Mouse (Mus musculus) forebrain, embryonic 12.5 days (tissue): Measurements from ENCODE around the gene Blvrb. TPM values are rescaled to one million over a fixed set of nuclear protein-coding genes. Genes with fewer than 3 reads are reported as not detected.

Source experiments
- ATAC-seq: fragments of 200-750 bp; cut with Nextera tagmentation; 2 replicates; pipeline ENCODE4 v1.8.0; 2017; ENCODE audit warnings: moderate TSS enrichment; ENCODE audit not compliant: low FRiP score
- H3K27ac ChIP-seq: fragments of 300-500 bp; sonication (generic); 2 replicates; pipeline ENCODE4 v1.5.1; 2016; ENCODE audit warnings: mild to moderate bottlenecking
- H3K27me3 ChIP-seq: fragments of 300-500 bp; sonication (generic); 2 replicates; pipeline ENCODE4 v1.6.1; 2016; ENCODE audit warnings: mild to moderate bottlenecking
- H3K36me3 ChIP-seq: fragments of 300-500 bp; sonication (generic); replicated peaks from 2 replicates; pipeline ENCODE4 v1.6.1; 2016; ENCODE audit warnings: mild to moderate bottlenecking
- H3K4me1 ChIP-seq: fragments of 300-500 bp; sonication (generic); 2 replicates; pipeline ENCODE4 v1.6.1; 2016
- H3K4me2 ChIP-seq: fragments of 300-500 bp; sonication (generic); 2 replicates; pipeline ENCODE4 v1.6.1; 2016; ENCODE audit warnings: mild to moderate bottlenecking, moderate library complexity
- H3K4me3 ChIP-seq: fragments of 300-500 bp; sonication (generic); replicated peaks from 2 replicates; pipeline ENCODE4 v1.5.1; 2016; ENCODE audit warnings: mild to moderate bottlenecking
- H3K9ac ChIP-seq: fragments of 300-500 bp; sonication (generic); 2 replicates; pipeline ENCODE4 v1.6.1; 2016; ENCODE audit warnings: mild to moderate bottlenecking
- H3K9me3 ChIP-seq: fragments of 300-500 bp; sonication (generic); 2 replicates; pipeline ENCODE4 v1.6.1; 2016
- WGBS: fragments of 180-500 bp; shearing (Covaris S2); methylation state at CpG from one replicate; pipeline ENCODE4 v1.1.7; 2016; 5-methylcytosine and 5-hydroxymethylcytosine counted together
- polyA plus RNA-seq: library from polyadenylated mRNA; unstranded; fragments of >200 nt; fragmentation: Nextera tagmentation; extraction: Ambion mirVana; gene quantifications from 2 replicates; pipeline ENCODE4 v1.2.1, GENCODE M21; 2016

The Blvrb gene
- polyA plus RNA-seq, 1 experiment from 2014 or later, result 22.2 TPM

DNA sequence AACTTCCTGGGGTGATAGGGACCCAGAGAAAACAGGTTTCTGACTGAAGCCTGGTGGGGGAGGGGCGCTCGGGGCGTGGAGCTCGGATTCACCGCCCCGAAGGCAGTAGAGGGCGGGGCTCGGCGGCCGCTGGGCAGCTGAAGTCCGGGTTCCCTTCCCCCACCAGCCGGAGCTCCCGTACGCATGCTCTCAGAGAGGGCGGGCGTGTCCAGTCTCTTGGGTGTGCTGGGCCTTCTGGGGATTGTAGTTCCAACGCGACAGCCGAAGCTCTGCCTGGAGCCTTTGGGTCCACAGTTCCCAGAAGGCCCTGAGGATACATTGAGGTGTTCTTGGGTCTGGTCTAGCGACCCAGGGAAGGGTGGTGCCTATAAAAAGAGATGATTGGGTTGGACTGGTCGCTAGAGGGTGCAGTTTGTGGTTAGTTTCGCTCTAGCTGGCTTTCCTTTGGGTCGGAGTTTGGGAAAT is 26.7 kb downstream of the Blvrb start:
- H3K9ac ChIP-seq, result peak overlapping the region; percentile 62
- H3K4me2 ChIP-seq, result peak overlapping the region; percentile 75
- peak overlapping the region; percentile 94 for H3K27ac ChIP-seq
- under 1% methylated on average over 23 of the region's 23 CpGs for WGBS
- no peaks in the 10 kb centered on the region for H3K27me3 ChIP-seq
- no peaks in the 10 kb centered on the region for H3K9me3 ChIP-seq
- H3K4me3 ChIP-seq, result peak overlapping the region; percentile 73
- ATAC-seq, result peak; percentile 91
- H3K4me1 ChIP-seq, result peaks cover 4% of the 10 kb centered on the region
- peaks cover 22% of the 10 kb centered on the region for H3K36me3 ChIP-seq

DNA sequence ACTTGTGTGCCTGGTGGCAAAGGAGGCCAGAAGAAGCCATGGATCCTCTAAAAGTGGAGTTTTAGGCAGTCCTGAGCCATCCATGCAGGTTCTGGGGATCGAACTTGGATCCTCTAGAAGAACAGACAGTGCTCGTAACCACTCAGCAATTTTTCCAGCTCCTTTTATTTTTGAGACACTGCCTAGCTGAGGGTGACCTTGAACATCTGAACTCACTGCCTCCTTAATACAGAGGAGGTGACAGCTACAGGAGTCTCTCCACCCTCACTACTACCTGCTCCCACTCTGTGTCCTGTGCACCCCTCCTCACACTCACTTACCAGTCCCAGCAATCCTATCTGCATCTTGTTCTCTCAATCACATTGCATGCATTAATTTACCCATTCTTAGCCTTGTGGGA is 27.8 kb downstream of the Blvrb start:
- H3K27ac ChIP-seq, result no peak overlapping the region
- 97% methylated on average over 2 of the region's 2 CpGs for WGBS
- H3K4me2 ChIP-seq, result no peak overlapping the region
- 0 out of 2 replicates have a peak, but pooled peaks cover 2% of the 10 kb centered on the region for H3K27me3 ChIP-seq
- no peak overlapping the region for H3K9ac ChIP-seq
- H3K4me3 ChIP-seq, result no peak overlapping the region
- H3K9me3 ChIP-seq, result no peaks in the 10 kb centered on the region
- ATAC-seq, result no peak
- H3K36me3 ChIP-seq, result peaks cover 22% of the 10 kb centered on the region
- H3K4me1 ChIP-seq, result peaks cover 4% of the 10 kb centered on the region

DNA sequence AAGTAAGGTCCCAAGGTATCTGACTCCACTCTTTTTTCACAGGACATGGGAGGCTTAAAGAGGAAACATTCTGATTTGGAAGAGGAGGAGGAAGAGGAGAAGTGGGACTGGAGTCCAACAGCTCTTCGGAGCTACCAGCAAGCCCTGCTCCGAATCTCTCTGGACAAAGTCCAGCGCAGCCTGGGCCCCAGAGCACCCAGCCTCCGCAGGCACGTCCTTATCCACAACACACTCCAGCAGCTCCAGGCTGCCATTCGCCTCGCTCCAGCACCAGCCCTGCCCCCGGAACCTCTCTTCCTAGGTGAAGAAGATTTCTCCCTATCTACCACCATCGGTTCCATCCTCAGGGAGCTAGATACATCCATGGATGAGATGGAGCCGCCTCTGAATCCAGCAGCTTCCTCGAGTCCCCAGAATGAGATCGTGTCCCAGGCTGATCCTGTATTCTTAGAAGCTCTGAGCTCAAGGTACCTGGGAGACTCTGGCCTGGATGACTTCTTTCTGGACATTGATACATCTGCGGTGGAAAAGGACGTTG is 28.4 kb downstream of the Blvrb start:
- ATAC-seq, result no peak
- H3K27ac ChIP-seq, result no peak overlapping the region
- 95% methylated on average over 14 of the region's 14 CpGs for WGBS
- peaks cover 6% of the 10 kb centered on the region for H3K4me1 ChIP-seq
- no peak overlapping the region for H3K9ac ChIP-seq
- no peak overlapping the region for H3K4me2 ChIP-seq
- 0 out of 2 replicates have a peak, but pooled peaks cover 2% of the 10 kb centered on the region for H3K27me3 ChIP-seq
- H3K36me3 ChIP-seq, result peaks cover 22% of the 10 kb centered on the region
- H3K4me3 ChIP-seq, result no peak overlapping the region
- H3K9me3 ChIP-seq, result no peaks in the 10 kb centered on the region

DNA sequence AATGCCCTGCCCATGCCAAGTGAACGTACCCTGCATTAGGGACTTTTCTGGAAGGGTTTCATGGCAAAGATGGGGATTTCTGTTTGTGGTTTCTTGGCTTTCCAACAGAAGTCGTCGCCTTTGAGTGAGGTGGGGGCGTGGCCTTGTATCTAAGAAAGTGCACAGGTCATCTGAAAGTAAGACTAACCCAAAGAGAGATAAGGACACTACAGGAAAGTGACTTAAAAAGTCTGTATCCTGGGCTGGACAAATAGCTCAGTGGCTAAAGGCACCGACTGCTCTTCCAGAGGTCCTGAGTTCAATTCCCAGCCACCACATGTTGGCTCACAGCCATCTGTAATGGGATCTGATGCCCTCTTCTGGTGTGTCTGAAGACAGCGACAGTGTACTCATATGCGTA is 30.8 kb downstream of the Blvrb start:
- H3K4me1 ChIP-seq, result peaks cover 11% of the 10 kb centered on the region
- no peak for ATAC-seq
- WGBS, result 89% methylated on average over 7 of the region's 7 CpGs

DNA sequence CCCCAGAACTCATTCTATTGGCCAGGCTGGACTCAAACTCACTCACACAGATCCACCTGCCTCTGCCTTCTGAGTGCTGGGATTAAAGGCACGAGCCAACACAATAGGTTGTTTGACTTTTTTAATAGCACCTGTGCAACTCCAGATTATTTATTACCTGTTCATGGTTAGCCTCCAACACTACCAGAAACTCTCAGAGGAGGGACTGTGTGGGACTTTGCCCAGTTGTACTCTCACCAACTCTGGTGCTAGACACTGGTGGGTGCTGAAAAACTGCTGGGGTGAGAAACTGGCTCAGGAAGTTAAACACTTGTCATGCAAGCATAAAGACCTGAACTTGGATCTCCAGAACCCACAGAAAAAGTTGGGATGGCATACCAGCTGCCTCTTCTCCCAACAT is 32.0 kb downstream of the Blvrb start:
- no peak overlapping the region for H3K9ac ChIP-seq
- peaks cover 11% of the 10 kb centered on the region for H3K4me1 ChIP-seq
- H3K27ac ChIP-seq, result no peak overlapping the region
- peaks cover 22% of the 10 kb centered on the region for H3K36me3 ChIP-seq
- H3K9me3 ChIP-seq, result no peaks in the 10 kb centered on the region
- 74% methylated on average over 1 of the region's 1 CpGs for WGBS
- ATAC-seq, result no peak
- 0 out of 2 replicates have a peak, but pooled peaks cover 2% of the 10 kb centered on the region for H3K27me3 ChIP-seq
- no peak overlapping the region for H3K4me2 ChIP-seq
- H3K4me3 ChIP-seq, result no peak overlapping the region

More for the DNA sequence above, 30.8 kb downstream of the Blvrb start:
- H3K9ac ChIP-seq, result no peak overlapping the region
- no peak overlapping the region for H3K4me3 ChIP-seq
- 0 out of 2 replicates have a peak, but pooled peaks cover 2% of the 10 kb centered on the region for H3K27me3 ChIP-seq
- H3K36me3 ChIP-seq, result peaks cover 22% of the 10 kb centered on the region
- H3K4me2 ChIP-seq, result no peak overlapping the region
- H3K9me3 ChIP-seq, result no peaks in the 10 kb centered on the region
- H3K27ac ChIP-seq, result no peak overlapping the region

DNA sequence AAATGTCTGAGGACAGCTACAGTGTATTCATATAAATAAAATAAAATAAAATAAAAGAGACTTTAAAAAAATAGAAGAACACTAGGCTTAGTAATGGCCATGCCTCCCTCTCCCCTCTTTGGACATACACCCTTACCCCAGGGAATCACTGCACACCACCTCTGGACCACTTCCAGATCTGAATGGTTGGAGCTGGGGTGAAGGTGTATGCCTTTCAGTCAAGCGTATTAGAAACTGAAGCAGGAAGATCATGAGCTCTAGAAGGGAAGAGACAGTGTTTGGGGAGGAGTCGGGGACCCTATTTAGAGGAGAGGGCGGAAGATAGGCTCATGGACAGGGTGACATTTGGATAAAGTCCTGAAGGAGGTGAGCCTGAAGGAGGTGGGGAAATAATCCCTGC is 32.7 kb downstream of the Blvrb start:
- no peak overlapping the region for H3K9ac ChIP-seq
- ATAC-seq, result no peak
- H3K9me3 ChIP-seq, result no peaks in the 10 kb centered on the region
- no peak overlapping the region for H3K4me2 ChIP-seq
- 0 out of 2 replicates have a peak, but pooled peaks cover 6% of the 10 kb centered on the region for H3K27me3 ChIP-seq
- peaks cover 22% of the 10 kb centered on the region for H3K36me3 ChIP-seq
- 0 out of 2 replicates have a peak overlapping the region, but pooled peaks have one; percentile 47 for H3K27ac ChIP-seq
- H3K4me3 ChIP-seq, result no peak overlapping the region
- 68% methylated on average over 3 of the region's 3 CpGs for WGBS
- H3K4me1 ChIP-seq, result peaks cover 11% of the 10 kb centered on the region

DNA sequence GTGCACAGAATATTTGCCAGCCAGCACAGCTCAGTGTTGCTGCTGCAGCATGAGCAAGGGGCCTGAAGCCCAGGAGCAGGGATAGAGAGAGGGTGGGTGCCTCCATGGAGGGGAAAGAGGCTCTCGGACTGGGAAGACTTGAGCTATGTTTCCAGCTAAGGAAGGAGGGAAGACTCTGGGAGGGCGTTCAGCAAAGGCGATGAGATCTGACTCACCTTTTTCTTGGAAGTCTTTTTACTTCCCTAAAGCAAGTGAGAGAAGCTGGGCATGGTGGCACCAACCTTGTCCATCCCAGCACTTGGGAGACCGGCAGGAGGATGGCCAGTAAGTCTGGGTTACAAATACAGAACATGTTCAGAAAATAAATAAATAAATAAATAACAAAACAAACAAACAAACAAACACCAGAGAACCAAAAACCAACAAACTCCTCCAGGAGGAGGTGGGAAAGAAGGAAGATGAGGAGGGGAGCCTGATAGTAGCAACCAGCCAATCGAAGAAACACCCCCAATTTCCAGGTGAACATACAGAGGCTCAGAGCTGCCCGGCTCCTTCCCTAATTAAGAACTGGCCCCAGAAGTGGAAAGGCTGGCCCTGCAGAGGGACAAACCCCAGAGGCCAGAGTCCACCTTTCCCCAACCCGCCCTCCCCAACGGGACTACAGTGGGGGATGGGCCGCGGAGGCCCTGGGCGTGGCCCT is 33.3 kb downstream of the Blvrb start:
- H3K36me3 ChIP-seq, result peaks cover 19% of the 10 kb centered on the region
- peak overlapping the region; percentile 50; the same call in 1 of the 2 replicates for H3K27ac ChIP-seq
- no peak for ATAC-seq
- H3K4me1 ChIP-seq, result peaks cover 11% of the 10 kb centered on the region
- peak overlapping the region; percentile 33 for H3K4me3 ChIP-seq
- no peaks in the 10 kb centered on the region for H3K9me3 ChIP-seq
- 10% methylated on average over 10 of the region's 11 CpGs for WGBS
- H3K4me2 ChIP-seq, result peak overlapping the region; percentile 62
- H3K9ac ChIP-seq, result peak overlapping the region; percentile 50
- H3K27me3 ChIP-seq, result 0 out of 2 replicates have a peak, but pooled peaks cover 7% of the 10 kb centered on the region

DNA sequence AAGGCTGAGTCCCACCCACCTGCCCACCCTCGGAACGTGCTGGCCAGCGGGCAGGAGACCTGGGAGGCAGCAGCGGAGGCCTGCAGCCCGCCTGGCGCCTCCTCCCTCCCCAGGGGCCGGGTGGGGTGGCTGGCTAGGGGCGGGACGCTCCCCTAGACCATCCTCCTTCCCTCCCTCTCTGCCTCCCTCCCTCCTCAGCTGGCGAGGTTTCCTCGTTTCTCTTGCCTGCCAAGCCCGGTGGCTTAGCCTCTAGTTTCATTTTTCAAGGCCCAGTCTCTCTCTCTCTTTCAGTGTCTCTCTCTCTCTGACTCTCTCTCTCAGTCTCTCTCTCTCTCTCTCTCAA is 33.8 kb downstream of the Blvrb start:
- H3K36me3 ChIP-seq, result peaks cover 14% of the 10 kb centered on the region
- peaks cover 14% of the 10 kb centered on the region for H3K4me1 ChIP-seq
- 0 out of 2 replicates have a peak, but pooled peaks cover 7% of the 10 kb centered on the region for H3K27me3 ChIP-seq
- peak overlapping the region; percentile 33 for H3K4me3 ChIP-seq
- H3K9ac ChIP-seq, result peak overlapping the region; percentile 50
- 0% methylated on average over 6 of the region's 12 CpGs for WGBS
- peak overlapping the region; percentile 62 for H3K4me2 ChIP-seq
- peak overlapping the region; percentile 50; the same call in 1 of the 2 replicates for H3K27ac ChIP-seq
- H3K9me3 ChIP-seq, result no peaks in the 10 kb centered on the region
- peak; percentile 80 for ATAC-seq

DNA sequence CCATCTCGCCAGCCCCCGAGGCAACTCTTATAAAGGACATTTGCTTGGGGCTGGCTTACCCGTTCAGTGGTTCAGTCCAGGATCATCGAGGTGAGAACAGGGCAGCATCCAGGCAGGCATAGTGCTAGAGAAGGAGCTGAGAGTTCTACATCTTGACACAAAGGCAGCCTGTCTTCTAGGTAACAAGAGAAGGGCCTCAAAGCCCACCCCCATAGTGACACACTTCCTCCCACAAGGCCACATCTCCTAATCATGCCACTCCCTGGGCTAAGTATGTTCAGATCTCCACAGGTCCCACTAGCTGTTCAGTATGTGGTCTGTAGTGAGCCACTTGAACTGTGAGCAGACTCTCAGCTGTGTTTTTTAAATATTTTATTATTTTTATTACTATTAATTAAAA is 36.1 kb downstream of the Blvrb start:
- 81% methylated on average over 4 of the region's 4 CpGs for WGBS
- H3K4me1 ChIP-seq, result peaks cover 24% of the 10 kb centered on the region
- no peak overlapping the region for H3K9ac ChIP-seq
- H3K36me3 ChIP-seq, result no peaks in the 10 kb centered on the region
- H3K4me3 ChIP-seq, result no peak overlapping the region
- no peak for ATAC-seq
- peaks cover 12% of the 10 kb centered on the region; the same call in 1 of the 2 replicates for H3K27me3 ChIP-seq
- H3K27ac ChIP-seq, result no peak overlapping the region
- no peak overlapping the region for H3K4me2 ChIP-seq
- H3K9me3 ChIP-seq, result no peaks in the 10 kb centered on the region

DNA sequence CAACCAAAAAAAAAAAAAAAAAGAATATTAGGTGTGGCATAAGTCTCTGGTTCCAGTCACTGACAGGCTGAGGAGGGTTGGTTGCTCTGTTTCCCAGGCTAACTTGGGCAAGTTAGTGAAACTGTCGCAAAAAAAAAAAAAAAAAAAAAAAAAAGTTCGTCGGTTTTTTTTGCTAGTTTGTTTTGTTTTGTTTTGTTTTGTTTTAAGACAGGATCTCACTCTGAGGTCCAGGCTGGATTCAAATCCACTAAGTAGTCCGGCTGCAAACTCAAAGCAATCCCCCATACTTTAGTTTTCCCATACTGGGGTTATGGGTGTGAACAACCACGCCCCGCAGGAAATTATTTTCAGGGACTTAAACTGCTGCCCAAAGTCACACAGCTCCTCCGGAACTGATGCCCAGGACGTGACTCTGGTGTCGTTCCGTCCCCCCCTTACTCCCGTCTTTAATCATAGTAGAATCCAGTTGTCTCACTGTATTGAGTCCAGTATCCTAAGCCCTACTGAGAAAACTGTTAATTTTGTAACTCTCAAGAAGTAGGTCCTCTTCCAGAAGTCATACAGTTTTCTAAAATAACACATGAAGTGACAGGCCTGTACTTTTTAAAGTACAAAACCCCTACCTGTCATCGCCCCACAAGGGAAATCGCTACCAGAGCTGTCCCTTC is 38.5 kb downstream of the Blvrb start:
- peak overlapping the region; percentile 65 for H3K4me2 ChIP-seq
- peak overlapping the region; percentile 38; the same call in 1 of the 2 replicates for H3K9ac ChIP-seq
- peak overlapping the region; percentile 77 for H3K4me3 ChIP-seq
- 5% methylated on average over 13 of the region's 13 CpGs for WGBS
- peak; percentile 9 for ATAC-seq
- peaks cover 18% of the 10 kb centered on the region for H3K27me3 ChIP-seq
- peaks cover 33% of the 10 kb centered on the region for H3K4me1 ChIP-seq
- H3K9me3 ChIP-seq, result no peaks in the 10 kb centered on the region
- peak overlapping the region; percentile 93 for H3K27ac ChIP-seq
- no peaks in the 10 kb centered on the region for H3K36me3 ChIP-seq

DNA sequence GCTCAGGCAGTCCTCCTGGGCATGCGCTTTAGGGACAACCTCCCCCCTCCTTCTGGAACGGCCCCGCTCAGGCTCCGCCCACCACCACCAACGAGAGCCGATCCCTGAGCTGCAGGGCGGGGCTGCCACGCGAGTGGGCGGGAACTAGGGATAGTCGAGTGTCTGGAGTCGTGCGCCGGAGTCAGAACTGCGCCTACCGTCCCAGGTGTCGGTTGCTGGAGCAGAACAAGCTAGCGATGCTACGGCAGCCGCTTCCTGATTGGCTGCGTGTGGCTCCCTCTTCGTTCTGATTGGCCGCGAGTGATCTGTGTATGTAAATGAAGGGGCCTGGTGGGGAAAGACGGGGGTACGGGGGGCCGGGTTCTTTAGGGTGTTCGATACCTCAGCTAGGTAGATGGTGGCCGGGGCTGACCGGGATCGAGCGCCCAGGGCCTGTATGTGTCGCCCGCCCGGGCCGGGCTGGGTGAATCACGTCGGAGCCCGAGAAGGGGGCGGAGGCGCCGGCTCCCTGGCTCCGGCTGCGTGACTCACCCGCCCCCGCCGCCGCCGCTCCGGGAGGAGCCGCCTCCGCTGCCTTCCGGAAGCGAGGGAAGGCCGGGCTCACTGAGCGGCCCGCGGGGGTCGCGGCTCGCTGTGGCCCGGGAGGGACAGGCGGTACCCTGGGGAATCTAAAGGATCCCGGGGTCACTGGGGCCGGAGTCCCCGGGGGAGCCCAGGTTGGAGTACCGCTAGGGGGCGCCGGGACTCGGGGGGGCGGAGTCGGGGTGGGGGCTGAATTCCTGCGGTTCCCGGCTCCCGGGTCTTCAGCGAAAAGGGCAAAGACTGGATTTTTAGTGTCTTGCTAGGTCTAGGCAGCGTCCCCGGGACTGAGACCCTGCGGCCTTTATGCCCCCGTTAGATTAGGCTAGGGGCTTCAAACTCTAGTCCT is 39.3 kb downstream of the Blvrb start, which contains the start of gene Sertad1:
Gene Sertad1 (plus strand): TSS at position 141 of the 928 bp plus-strand sequence.
- Histone ChIP-seq H3K27ac (peak within 1 kb of the TSS; percentile 93), H3K4me3 (peak within 1 kb of the TSS; percentile 77), H3K9ac (peak within 1 kb of the TSS; percentile 71), H3K36me3 (no peaks in the 10 kb centered on the region), H3K27me3 (peaks cover 18% of the 10 kb centered on the region), H3K9me3 (no peaks in the 10 kb centered on the region), H3K4me1 (peaks cover 25% of the 10 kb centered on the region), H3K4me2 (peak within 1 kb of the TSS; percentile 65)
- ATAC-seq, result peak; percentile 97
- under 1% methylated on average over 65 of the region's 80 CpGs for WGBS
